Mouse (Mus musculus): ENCODE measurements around the gene Arf1. TPM values are rescaled to one million over a fixed set of nuclear protein-coding genes. Genes with fewer than 3 reads are reported as not detected.
"Not testable (repeated sequence)": the region's sequence is repeated elsewhere in the genome, so short reads cannot be mapped to it uniquely, and the experiment has no call there.

The Arf1 gene
- polyA plus RNA-seq, 1 experiment from 2014 or later, result 590 TPM

DNA sequence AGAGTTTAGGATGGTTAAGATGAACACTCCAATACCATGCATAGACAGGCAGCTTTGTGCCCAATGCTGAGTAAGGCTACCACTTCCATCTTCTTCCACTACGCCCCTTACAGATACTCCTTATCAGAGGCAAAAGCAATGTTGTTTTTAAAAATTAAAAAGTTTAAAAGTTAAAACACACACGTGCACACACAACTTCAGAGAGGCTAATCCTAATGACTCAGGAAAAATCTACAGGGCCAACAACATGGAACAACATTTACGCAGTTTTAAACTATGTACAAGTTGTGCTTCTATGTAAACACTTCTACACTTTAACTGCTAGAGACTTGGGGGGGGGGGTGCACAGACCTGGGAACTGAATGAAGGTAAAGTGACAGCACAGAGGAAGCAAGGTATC is 4.0 kb downstream of the Arf1 start:
- Histone ChIP-seq H3K36me3 (peaks cover 13% of the 10 kb centered on the region), H3K4me1 (peaks cover 39% of the 10 kb centered on the region), H3K9me3 (replicated peaks) (no peaks in the 10 kb centered on the region), H3K9ac (no peak overlapping the region), H3K27me3 (no peaks in the 10 kb centered on the region), H3K4me3 (no peak overlapping the region), H3K4me2 (replicated peaks) (no peak overlapping the region), H3K27ac (no peak overlapping the region)
- 93% methylated on average over 3 of the region's 3 CpGs for WGBS
- ATAC-seq (ENCODE audit: low FRiP score), result no peak

DNA sequence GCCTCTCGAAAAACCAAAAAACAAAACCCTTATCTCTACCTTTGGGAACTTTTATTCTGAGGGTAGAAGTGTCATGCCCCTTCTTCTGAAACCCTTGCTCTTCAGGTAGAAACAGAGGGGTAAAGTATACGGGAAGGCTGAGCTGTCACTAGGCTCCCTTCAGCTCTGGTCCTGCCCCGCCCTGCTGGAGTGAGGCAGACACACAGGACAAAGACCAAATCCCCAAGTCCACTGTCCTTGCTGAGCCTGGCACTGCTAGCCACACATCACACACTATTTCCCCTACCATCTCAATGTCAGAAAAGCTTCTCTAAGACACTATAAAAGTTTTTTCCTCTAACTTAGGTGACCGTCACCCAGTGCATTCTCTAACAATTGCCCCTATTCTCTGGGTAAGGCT is 5.8 kb downstream of the Arf1 start:
- ATAC-seq (ENCODE audit: low FRiP score), result no peak
- no peak overlapping the region for H3K4me2 ChIP-seq (replicated peaks)
- H3K9me3 ChIP-seq (replicated peaks), result no peaks in the 10 kb centered on the region
- H3K4me3 ChIP-seq, result no peak overlapping the region
- 94% methylated on average over 4 of the region's 4 CpGs for WGBS
- no peaks in the 10 kb centered on the region for H3K27me3 ChIP-seq
- peaks cover 33% of the 10 kb centered on the region for H3K4me1 ChIP-seq
- H3K36me3 ChIP-seq, result peaks cover 19% of the 10 kb centered on the region
- no peak overlapping the region for H3K9ac ChIP-seq
- H3K27ac ChIP-seq, result no peak overlapping the region

DNA sequence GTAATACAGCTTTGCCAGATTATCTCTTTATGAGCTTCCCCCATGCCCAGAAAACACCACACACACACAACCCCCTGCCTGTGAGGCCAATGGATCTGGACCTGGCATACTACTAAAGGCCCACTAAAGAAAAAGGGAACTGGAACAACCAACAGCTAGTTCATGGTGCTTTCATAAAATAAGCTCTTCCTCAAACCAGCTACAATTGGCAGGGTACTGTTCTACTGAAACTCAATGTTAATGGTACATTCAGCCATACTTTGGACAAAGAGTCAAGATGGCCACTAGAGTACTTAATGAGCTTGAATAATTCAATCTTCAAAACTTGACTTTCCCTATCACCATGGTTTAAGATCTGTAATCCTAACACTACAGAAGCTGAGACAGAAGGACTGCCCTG is 6.5 kb downstream of the Arf1 start:
- Histone ChIP-seq H3K4me1 (peaks cover 27% of the 10 kb centered on the region), H3K27me3 (no peaks in the 10 kb centered on the region)

GRCm38 (mm10) chr11:59219064-59219463 is 9.0 kb downstream of the Arf1 start:
- Histone ChIP-seq H3K27ac (no peak overlapping the region), H3K4me2 (replicated peaks) (no peak overlapping the region), H3K9ac (no peak overlapping the region), H3K4me3 (no peak overlapping the region), H3K36me3 (peaks cover 19% of the 10 kb centered on the region), H3K27me3 (no peaks in the 10 kb centered on the region), H3K9me3 (replicated peaks) (no peaks in the 10 kb centered on the region), H3K4me1 (peaks cover 6% of the 10 kb centered on the region)
- no peak for ATAC-seq (ENCODE audit: low FRiP score)

More for the DNA sequence above, 6.5 kb downstream of the Arf1 start:
- no peak for ATAC-seq (ENCODE audit: low FRiP score)
- no peak overlapping the region for H3K4me2 ChIP-seq (replicated peaks)
- H3K9me3 ChIP-seq (replicated peaks), result no peaks in the 10 kb centered on the region
- peaks cover 19% of the 10 kb centered on the region for H3K36me3 ChIP-seq
- no peak overlapping the region for H3K27ac ChIP-seq
- no peak overlapping the region for H3K4me3 ChIP-seq
- H3K9ac ChIP-seq, result no peak overlapping the region

GRCm38 (mm10) chr11:59218389-59218998 is 9.6 kb downstream of the Arf1 start:
- 86% methylated on average over 4 of the region's 4 CpGs for WGBS
- no peak overlapping the region for H3K4me3 ChIP-seq
- H3K27ac ChIP-seq, result no peak overlapping the region
- H3K9me3 ChIP-seq (replicated peaks), result no peaks in the 10 kb centered on the region
- H3K4me1 ChIP-seq, result peaks cover 6% of the 10 kb centered on the region
- peaks cover 16% of the 10 kb centered on the region for H3K36me3 ChIP-seq
- no peak overlapping the region for H3K4me2 ChIP-seq (replicated peaks)
- no peak for ATAC-seq (ENCODE audit: low FRiP score)
- no peaks in the 10 kb centered on the region for H3K27me3 ChIP-seq
- H3K9ac ChIP-seq, result no peak overlapping the region

DNA sequence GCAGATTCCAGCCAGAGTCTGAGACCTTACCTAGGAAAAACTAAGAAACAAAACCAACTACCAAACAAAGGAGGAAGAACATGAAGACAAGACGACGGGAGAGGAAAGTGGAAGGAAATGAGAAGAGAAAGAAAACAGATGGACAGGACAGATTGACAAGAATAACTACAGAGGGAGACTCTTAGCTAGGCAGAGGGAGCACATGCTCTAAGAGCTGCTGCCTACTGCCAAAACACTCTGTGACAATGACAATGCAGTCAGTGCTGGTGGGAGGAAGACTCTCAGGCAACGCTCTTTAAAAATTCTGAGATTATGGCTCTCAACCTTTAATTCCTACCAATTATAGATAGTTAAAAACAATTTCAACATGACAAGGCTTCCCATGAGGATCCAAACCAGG is 11.1 kb downstream of the Arf1 start:
- Histone ChIP-seq H3K27ac (no peak overlapping the region), H3K27me3 (no peaks in the 10 kb centered on the region), H3K4me3 (no peak overlapping the region), H3K36me3 (peaks cover 24% of the 10 kb centered on the region), H3K9ac (no peak overlapping the region), H3K9me3 (replicated peaks) (no peaks in the 10 kb centered on the region), H3K4me1 (peaks cover 6% of the 10 kb centered on the region; the same call in 1 of the 2 replicates), H3K4me2 (replicated peaks) (no peak overlapping the region)
- no peak for ATAC-seq (ENCODE audit: low FRiP score)
- WGBS, result 91% methylated on average over 3 of the region's 3 CpGs

- 96% methylated on average over 12 of the region's 12 CpGs for WGBS
- H3K36me3 ChIP-seq, result peaks cover 34% of the 10 kb centered on the region
- no peak for ATAC-seq (ENCODE audit: low FRiP score)
Measured at GRCm38 (mm10) chr11:59212892-59213494, 15.1 kb downstream of the Arf1 start.

GRCm38 (mm10) chr11:59212320-59212719 is 15.8 kb downstream of the Arf1 start:
- peaks cover 26% of the 10 kb centered on the region for H3K4me1 ChIP-seq
- ATAC-seq (ENCODE audit: low FRiP score); H3K9ac ChIP-seq; H3K9me3 ChIP-seq (replicated peaks); H3K4me2 ChIP-seq (replicated peaks); H3K27me3 ChIP-seq; H3K27ac ChIP-seq; H3K4me3 ChIP-seq: not testable (repeated sequence)
- peaks cover 32% of the 10 kb centered on the region for H3K36me3 ChIP-seq
- WGBS, result 85% methylated on average over 12 of the region's 12 CpGs

More at GRCm38 (mm10) chr11:59212892-59213494, 15.1 kb downstream of the Arf1 start:
- Histone ChIP-seq H3K9me3 (replicated peaks) (no peaks in the 10 kb centered on the region), H3K9ac (no peak overlapping the region), H3K27ac (no peak overlapping the region), H3K4me1 (peaks cover 21% of the 10 kb centered on the region), H3K27me3 (no peaks in the 10 kb centered on the region), H3K4me3 (no peak overlapping the region), H3K4me2 (replicated peaks) (no peak overlapping the region)

DNA sequence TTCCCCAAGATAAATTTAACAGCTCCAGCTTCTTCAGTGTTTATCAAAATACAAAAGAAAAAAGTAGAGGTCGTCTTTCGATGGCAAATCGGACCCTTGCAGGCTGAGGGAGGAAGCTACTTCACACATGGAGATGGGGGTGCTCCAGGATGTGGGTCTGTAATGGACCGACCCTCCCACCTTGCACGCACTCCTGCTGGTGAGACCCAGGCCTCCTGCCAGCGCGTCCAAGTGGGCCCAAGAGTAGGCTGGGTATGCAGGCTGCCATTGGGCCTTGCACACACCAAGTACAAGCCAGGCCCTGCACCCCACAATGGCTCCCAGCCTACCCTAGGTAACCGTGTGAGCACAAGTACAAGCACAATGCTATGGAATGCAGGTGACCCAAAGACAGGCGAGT is 16.5 kb downstream of the Arf1 start:
- H3K4me3 ChIP-seq; H3K9me3 ChIP-seq (replicated peaks); H3K9ac ChIP-seq; ATAC-seq (ENCODE audit: low FRiP score); H3K27ac ChIP-seq; H3K27me3 ChIP-seq; H3K4me2 ChIP-seq (replicated peaks): not testable (repeated sequence)
- WGBS, result 94% methylated on average over 9 of the region's 9 CpGs
- Histone ChIP-seq H3K4me1 (peaks cover 26% of the 10 kb centered on the region), H3K36me3 (peaks cover 35% of the 10 kb centered on the region)

GRCm38 (mm10) chr11:59210020-59210419 is 18.1 kb downstream of the Arf1 start:
- Histone ChIP-seq H3K4me1 (peaks cover 26% of the 10 kb centered on the region), H3K27me3 (no peaks in the 10 kb centered on the region), H3K4me2 (replicated peaks) (no peak overlapping the region), H3K27ac (no peak overlapping the region), H3K9me3 (replicated peaks) (no peaks in the 10 kb centered on the region), H3K36me3 (peaks cover 51% of the 10 kb centered on the region), H3K9ac (no peak overlapping the region), H3K4me3 (no peak overlapping the region)
- 85% methylated on average over 4 of the region's 4 CpGs for WGBS
- no peak for ATAC-seq (ENCODE audit: low FRiP score)

GRCm38 (mm10) chr11:59209580-59209979 is 18.5 kb downstream of the Arf1 start:
- Histone ChIP-seq H3K9me3 (replicated peaks) (no peaks in the 10 kb centered on the region), H3K27ac (peak overlapping the region; percentile 92; the same call in 1 of the 2 replicates), H3K4me3 (peak overlapping the region; percentile 89; the same call in 1 of the 2 replicates), H3K9ac (no peak overlapping the region), H3K4me1 (peaks cover 26% of the 10 kb centered on the region), H3K4me2 (replicated peaks) (peak overlapping the region; percentile 87), H3K36me3 (peaks cover 53% of the 10 kb centered on the region), H3K27me3 (no peaks in the 10 kb centered on the region)
- WGBS, result 70% methylated on average over 5 of the region's 5 CpGs
- no peak for ATAC-seq (ENCODE audit: low FRiP score)

GRCm38 (mm10) chr11:59209003-59209441 is 19.0 kb downstream of the Arf1 start:
- Histone ChIP-seq H3K4me3 (peak overlapping the region; percentile 89), H3K27me3 (no peaks in the 10 kb centered on the region), H3K9me3 (replicated peaks) (no peaks in the 10 kb centered on the region), H3K4me1 (peaks cover 26% of the 10 kb centered on the region), H3K9ac (peak overlapping the region; percentile 85), H3K27ac (peak overlapping the region; percentile 92), H3K4me2 (replicated peaks) (peak overlapping the region; percentile 87), H3K36me3 (peaks cover 58% of the 10 kb centered on the region)
- WGBS, result 12% methylated on average over 18 of the region's 18 CpGs
- peak; percentile 48 for ATAC-seq (ENCODE audit: low FRiP score)

All from hindbrain, embryonic 12.5 days (tissue).